Mouse (Mus musculus): ENCODE data around the gene Setd3. TPM values are rescaled to one million over a fixed set of nuclear protein-coding genes. Genes with fewer than 3 reads are reported as not detected.
"Not testable (repeated sequence)": the region's sequence is repeated elsewhere in the genome, so short reads cannot be mapped to it uniquely, and the experiment has no call there.

Gene Setd3
- total and polyA plus RNA-seq, 2 experiments = 17.6 to 70.4 TPM

- Histone ChIP-seq H3K4me3 (ENCODE audit: insufficient read depth, low read depth, low read length) (no peak overlapping the region), H3K27me3 (ENCODE audit: control insufficient read depth, insufficient read depth, low read length) (no peaks in the 10 kb centered on the region), H3K36me3 (ENCODE audit: control insufficient read depth, insufficient read depth, low read length) (peaks cover 16% of the 10 kb centered on the region), H3K4me1 (ENCODE audit: control insufficient read depth, insufficient read depth, low read length) (no peaks in the 10 kb centered on the region), H3K9ac (ENCODE audit: low read depth, low read length) (no peak overlapping the region), H3K27ac (replicated peaks; ENCODE audit: insufficient read depth, low read depth, low read length) (no peak overlapping the region), H3K79me2 (ENCODE audit: control insufficient read depth, insufficient read depth, low read length) (no peaks in the 10 kb centered on the region)
- DNase-seq (ENCODE audit: extremely low read depth, low read depth, low spot score) = no peak
- 88% methylated on average over 10 of the region's 10 CpGs for WGBS
- no peak for TF ChIP-seq CTCF (IDR thresholded peaks at IDR 0.05; ENCODE audit: low read depth, low read length)
- no peak for TF ChIP-seq POLR2A (IDR thresholded peaks at IDR 0.05; ENCODE audit: extremely low read depth, insufficient read depth, low read length)
Observed at GRCm38 (mm10) chr12:108118503-108118901, 60.6 kb downstream of the Setd3 start.

- Histone ChIP-seq H3K79me2 (ENCODE audit: control insufficient read depth, insufficient read depth, low read length) (no peaks in the 10 kb centered on the region), H3K27me3 (ENCODE audit: control insufficient read depth, insufficient read depth, low read length) (no peaks in the 10 kb centered on the region), H3K27ac (replicated peaks; ENCODE audit: insufficient read depth, low read depth, low read length) (no peak overlapping the region), H3K9ac (ENCODE audit: low read depth, low read length) (no peak overlapping the region), H3K4me1 (ENCODE audit: control insufficient read depth, insufficient read depth, low read length) (no peaks in the 10 kb centered on the region), H3K36me3 (ENCODE audit: control insufficient read depth, insufficient read depth, low read length) (peaks cover 32% of the 10 kb centered on the region), H3K4me3 (ENCODE audit: insufficient read depth, low read depth, low read length) (no peak overlapping the region)
- DNase-seq (ENCODE audit: extremely low read depth, low read depth, low spot score) = no peak
- TF ChIP-seq POLR2A (IDR thresholded peaks at IDR 0.05; ENCODE audit: extremely low read depth, insufficient read depth, low read length) (no peak), CTCF (IDR thresholded peaks at IDR 0.05; ENCODE audit: low read depth, low read length) (no peak)
- 86% methylated on average over 12 of the region's 12 CpGs for WGBS
Observed at GRCm38 (mm10) chr12:108111191-108111590, 67.9 kb downstream of the Setd3 start.

GRCm38 (mm10) chr12:108110674-108111073 lies 68.4 kb downstream of the Setd3 start:
- 94% methylated on average over 3 of the region's 3 CpGs for WGBS
- H3K36me3 ChIP-seq (ENCODE audit: control insufficient read depth, insufficient read depth, low read length) = peaks cover 30% of the 10 kb centered on the region
- no peak overlapping the region for H3K9ac ChIP-seq (ENCODE audit: low read depth, low read length)

GRCm38 (mm10) chr12:108109732-108110131 lies 69.4 kb downstream of the Setd3 start:
- Histone ChIP-seq H3K36me3 (ENCODE audit: control insufficient read depth, insufficient read depth, low read length) (peaks cover 27% of the 10 kb centered on the region), H3K9ac (ENCODE audit: low read depth, low read length) (no peak overlapping the region), H3K4me3 (ENCODE audit: insufficient read depth, low read depth, low read length) (no peak overlapping the region), H3K27ac (replicated peaks; ENCODE audit: insufficient read depth, low read depth, low read length) (no peak overlapping the region), H3K79me2 (ENCODE audit: control insufficient read depth, insufficient read depth, low read length) (no peaks in the 10 kb centered on the region), H3K27me3 (ENCODE audit: control insufficient read depth, insufficient read depth, low read length) (no peaks in the 10 kb centered on the region), H3K4me1 (ENCODE audit: control insufficient read depth, insufficient read depth, low read length) (no peaks in the 10 kb centered on the region)
- no peak for DNase-seq (ENCODE audit: extremely low read depth, low read depth, low spot score)
- TF ChIP-seq POLR2A (IDR thresholded peaks at IDR 0.05; ENCODE audit: extremely low read depth, insufficient read depth, low read length) = no peak
- no peak for TF ChIP-seq CTCF (IDR thresholded peaks at IDR 0.05; ENCODE audit: low read depth, low read length)
- WGBS = 85% methylated on average over 4 of the region's 4 CpGs

More at GRCm38 (mm10) chr12:108110674-108111073, 68.4 kb downstream of the Setd3 start:
- Histone ChIP-seq H3K4me3 (ENCODE audit: insufficient read depth, low read depth, low read length) (no peak overlapping the region), H3K27ac (replicated peaks; ENCODE audit: insufficient read depth, low read depth, low read length) (no peak overlapping the region), H3K4me1 (ENCODE audit: control insufficient read depth, insufficient read depth, low read length) (no peaks in the 10 kb centered on the region), H3K27me3 (ENCODE audit: control insufficient read depth, insufficient read depth, low read length) (no peaks in the 10 kb centered on the region), H3K79me2 (ENCODE audit: control insufficient read depth, insufficient read depth, low read length) (no peaks in the 10 kb centered on the region)
- TF ChIP-seq POLR2A (IDR thresholded peaks at IDR 0.05; ENCODE audit: extremely low read depth, insufficient read depth, low read length) (no peak), CTCF (IDR thresholded peaks at IDR 0.05; ENCODE audit: low read depth, low read length) (no peak)
- no peak for DNase-seq (ENCODE audit: extremely low read depth, low read depth, low spot score)

GRCm38 (mm10) chr12:108108591-108108990 lies 70.5 kb downstream of the Setd3 start:
- not testable (repeated sequence) for H3K27ac ChIP-seq (replicated peaks; ENCODE audit: insufficient read depth, low read depth, low read length); H3K4me1 ChIP-seq (ENCODE audit: control insufficient read depth, insufficient read depth, low read length); H3K9ac ChIP-seq (ENCODE audit: low read depth, low read length); H3K4me3 ChIP-seq (ENCODE audit: insufficient read depth, low read depth, low read length); H3K79me2 ChIP-seq (ENCODE audit: control insufficient read depth, insufficient read depth, low read length); DNase-seq (ENCODE audit: extremely low read depth, low read depth, low spot score); H3K27me3 ChIP-seq (ENCODE audit: control insufficient read depth, insufficient read depth, low read length)
- whole genome bisulfite sequencing = 73% methylated on average over 7 of the region's 7 CpGs
- H3K36me3 ChIP-seq (ENCODE audit: control insufficient read depth, insufficient read depth, low read length) = peaks cover 22% of the 10 kb centered on the region

- Histone ChIP-seq H3K4me3 (ENCODE audit: insufficient read depth, low read depth, low read length) (no peak overlapping the region), H3K27ac (replicated peaks; ENCODE audit: insufficient read depth, low read depth, low read length) (no peak overlapping the region), H3K36me3 (ENCODE audit: control insufficient read depth, insufficient read depth, low read length) (no peaks in the 10 kb centered on the region; the same call in 1 of the 2 replicates), H3K27me3 (ENCODE audit: control insufficient read depth, insufficient read depth, low read length) (no peaks in the 10 kb centered on the region), H3K9ac (ENCODE audit: low read depth, low read length) (no peak overlapping the region), H3K79me2 (ENCODE audit: control insufficient read depth, insufficient read depth, low read length) (no peaks in the 10 kb centered on the region), H3K4me1 (ENCODE audit: control insufficient read depth, insufficient read depth, low read length) (no peaks in the 10 kb centered on the region)
- no peak for TF ChIP-seq POLR2A (IDR thresholded peaks at IDR 0.05; ENCODE audit: extremely low read depth, insufficient read depth, low read length)
- no peak for TF ChIP-seq CTCF (IDR thresholded peaks at IDR 0.05; ENCODE audit: low read depth, low read length)
- 66% methylated on average over 6 of the region's 6 CpGs for WGBS
- DNase-seq (ENCODE audit: extremely low read depth, low read depth, low spot score) = no peak
Observed at GRCm38 (mm10) chr12:108103292-108103691, 75.8 kb downstream of the Setd3 start.

Measured in liver, adult 2 months (tissue).